Mouse (Mus musculus): ENCODE measurements at regions not wholly inside any gene's neighbourhood (a gene's known extent, or its start where the extent isn't known, plus 50 kb on each side); places are given as distances from the start of the nearest gene placed in this dataset.

- DNase-seq = no peak
These were observed 619.1 kb upstream of the Manea start for GRCm38 (mm10) chr4:26965831-26966230.

GRCm38 (mm10) chr4:26964850-26965249 lies 618.2 kb upstream of the Manea start:
- no peak for DNase-seq

- DNase-seq = no peak
These were observed 597.9 kb upstream of the Manea start for GRCm38 (mm10) chr4:26944617-26945016.

- DNase-seq = no peak
These were observed 587.5 kb upstream of the Manea start for GRCm38 (mm10) chr4:26933988-26934798.

GRCm38 (mm10) chr4:26929879-26930481 lies 583.3 kb upstream of the Manea start:
- no peak for DNase-seq

GRCm38 (mm10) chr4:26926060-26926459 lies 579.4 kb upstream of the Manea start:
- no peak for DNase-seq

- no peak for DNase-seq
These were observed 541.8 kb upstream of the Manea start for GRCm38 (mm10) chr4:26888514-26888913.

GRCm38 (mm10) chr4:26879022-26879421 lies 532.3 kb upstream of the Manea start:
- DNase-seq = peak in 1 of 2 experiments; percentile 1

- no peak for DNase-seq
These were observed 495.1 kb upstream of the Manea start for GRCm38 (mm10) chr4:26841761-26842160.

- DNase-seq = no peak
These were observed 454.1 kb upstream of the Manea start for GRCm38 (mm10) chr4:26800831-26801230.

GRCm38 (mm10) chr4:26793181-26793824 lies 446.6 kb upstream of the Manea start:
- no peak for DNase-seq

GRCm38 (mm10) chr4:26767896-26768295 lies 421.2 kb upstream of the Manea start:
- DNase-seq = no peak

- DNase-seq = no peak
These were observed 419.8 kb upstream of the Manea start for GRCm38 (mm10) chr4:26766235-26767228.

GRCm38 (mm10) chr4:26740815-26741214 lies 394.1 kb upstream of the Manea start:
- DNase-seq = no peak

- no peak for DNase-seq
These were observed 389.7 kb upstream of the Manea start for GRCm38 (mm10) chr4:26736381-26736780.

- no peak for DNase-seq
These were observed 367.7 kb upstream of the Manea start for GRCm38 (mm10) chr4:26714437-26714836.

GRCm38 (mm10) chr4:26709964-26710363 lies 363.3 kb upstream of the Manea start:
- no peak for DNase-seq

GRCm38 (mm10) chr4:26695964-26696363 lies 349.3 kb upstream of the Manea start:
- no peak for DNase-seq

Data from kidney, postnatal 36 days (tissue).